Mouse (Mus musculus): ENCODE results near the gene Klhl11. TPM values are rescaled to one million over a fixed set of nuclear protein-coding genes. Genes with fewer than 3 reads are reported as not detected.

The Klhl11 gene
- total and polyA plus RNA-seq, 3 experiments: 11.5 to 34.7 TPM; not detected in 1

- H3K36me3 ChIP-seq (ENCODE audit: control insufficient read depth in 1 of 2, insufficient read depth in 2 of 2, low read length in 2 of 2): peaks cover 0 to 4% of the 10 kb centered on the region in 2 experiments; a peak in 2 of 4 replicates
- TF ChIP-seq ZKSCAN1 (IDR thresholded peaks at IDR 0.05; ENCODE audit: low read depth, low read length) (no peak), USF2 (IDR thresholded peaks at IDR 0.05; ENCODE audit: borderline replicate concordance in 1 of 2, insufficient read depth in 1 of 2, low read depth in 1 of 2, low read length in 2 of 2) (no peak), MAFK (IDR thresholded peaks at IDR 0.05; ENCODE audit: borderline replicate concordance, low read depth, low read length) (no peak), ETS1 (IDR thresholded peaks at IDR 0.05; ENCODE audit: low read depth, low read length) (no peak), GABPA (IDR thresholded peaks at IDR 0.05; ENCODE audit: low read depth, low read length) (no peak), SIN3A (IDR thresholded peaks at IDR 0.05; ENCODE audit: low read length) (no peak), EP300 (IDR thresholded peaks at IDR 0.05; ENCODE audit: low read depth in 1 of 2, low read length in 2 of 2) (no peak), E2F4 (IDR thresholded peaks at IDR 0.05; ENCODE audit: borderline replicate concordance, low read depth, low read length) (no peak), MYC (IDR thresholded peaks at IDR 0.05; ENCODE audit: low read depth, low read length) (no peak), RCOR1 (IDR thresholded peaks at IDR 0.05; ENCODE audit: low read depth, low read length) (no peak), MAX (IDR thresholded peaks at IDR 0.05; ENCODE audit: low read length) (no peak), HCFC1 (IDR thresholded peaks at IDR 0.05; ENCODE audit: low read depth, low read length) (no peak), POLR2AphosphoS2 (IDR thresholded peaks at IDR 0.05; ENCODE audit: low read length) (no peak), POLR2AphosphoS5 (IDR thresholded peaks at IDR 0.05; ENCODE audit: borderline replicate concordance, low read depth, low read length) (no peak), ZMIZ1 (IDR thresholded peaks at IDR 0.05; ENCODE audit: low read depth, low read length) (no peak)
These were observed 45.7 kb downstream of the Klhl11 start for GRCm38 (mm10) chr11:100426820-100427219.

GRCm38 (mm10) chr11:100425851-100426250 is 46.7 kb downstream of the Klhl11 start:
- peaks cover 0 to 4% of the 10 kb centered on the region in 2 experiments; a peak in 2 of 4 replicates for H3K36me3 ChIP-seq (ENCODE audit: control insufficient read depth in 1 of 2, insufficient read depth in 2 of 2, low read length in 2 of 2)
- no peaks in the 10 kb centered on the region for H3K27me3 ChIP-seq (ENCODE audit: control insufficient read depth in 1 of 2, insufficient read depth in 2 of 2, low read length in 2 of 2)
- H3K27ac ChIP-seq (ENCODE audit: control insufficient read depth, low read depth, low read length): peak overlapping the region; percentile 12; the same call in 1 of the 2 replicates
- no peaks in the 10 kb centered on the region for H3K9me3 ChIP-seq (replicated peaks; ENCODE audit: insufficient read depth, low read length)
- H3K4me3 ChIP-seq (ENCODE audit: control insufficient read depth in 1 of 2, insufficient read depth in 1 of 2, low read depth in 2 of 2, low read length in 2 of 2): no peak overlapping the region
- peak; percentile 46; the same call in 1 of the 2 replicates for TF ChIP-seq ETS1 (IDR thresholded peaks at IDR 0.05; ENCODE audit: low read depth, low read length)
- no peak for TF ChIP-seq E2F4 (IDR thresholded peaks at IDR 0.05; ENCODE audit: borderline replicate concordance, low read depth, low read length)
- 0 out of 2 replicates have a peak, but pooled peaks have one; percentile 80 for TF ChIP-seq MAZ (IDR thresholded peaks at IDR 0.05; ENCODE audit: low read depth, low read length)
- TF ChIP-seq JUND (IDR thresholded peaks at IDR 0.05; ENCODE audit: low read depth, low read length): 0 out of 2 replicates have a peak, but pooled peaks have one; percentile 40
- TF ChIP-seq TCF12 (IDR thresholded peaks at IDR 0.05; ENCODE audit: low read depth, low read length): peak; percentile 64
- peak; percentile 70 to 78 for TF ChIP-seq EP300 (IDR thresholded peaks at IDR 0.05; ENCODE audit: low read depth in 1 of 2, low read length in 2 of 2)
- peak; percentile 75; the same call in 1 of the 2 replicates for TF ChIP-seq MYC (IDR thresholded peaks at IDR 0.05; ENCODE audit: low read depth, low read length)
- no peak for TF ChIP-seq BHLHE40 (IDR thresholded peaks at IDR 0.05; ENCODE audit: borderline replicate concordance, low read depth, low read length)
- no peak; the same call in 1 of the 2 replicates for TF ChIP-seq MAX (IDR thresholded peaks at IDR 0.05; ENCODE audit: low read length)
- 0 out of 2 replicates have a peak, but pooled peaks have one; percentile 40 for TF ChIP-seq ELF1 (IDR thresholded peaks at IDR 0.05; ENCODE audit: low read depth, low read length)
- TF ChIP-seq ZKSCAN1 (IDR thresholded peaks at IDR 0.05; ENCODE audit: low read depth, low read length): peak; percentile 15; the same call in 1 of the 2 replicates
- no peak for TF ChIP-seq POLR2AphosphoS5 (IDR thresholded peaks at IDR 0.05; ENCODE audit: borderline replicate concordance, low read depth, low read length)
- peak; percentile 96 for TF ChIP-seq GATA1 (IDR thresholded peaks at IDR 0.05; ENCODE audit: low read depth, low read length)
- TF ChIP-seq NELFE (IDR thresholded peaks at IDR 0.05; ENCODE audit: low read depth, low read length): no peak
- TF ChIP-seq SMC3 (IDR thresholded peaks at IDR 0.05; ENCODE audit: low read depth, low read length): peak; percentile 98
- TF ChIP-seq CTCF (IDR thresholded peaks at IDR 0.05 in 2 of 3, conservative IDR thresholded peaks at IDR 0.05 in 1 of 3; ENCODE audit: control insufficient read depth in 1 of 3, insufficient read depth in 1 of 3, low read depth in 2 of 3, low read length in 3 of 3, poor library complexity in 1 of 3, severe bottlenecking in 1 of 3): peak; percentile 95 to 99 (median 97)
- TF ChIP-seq ZNF384 (IDR thresholded peaks at IDR 0.05; ENCODE audit: low read depth, low read length): peak; percentile 65; the same call in 1 of the 2 replicates
- peak; percentile 71 for TF ChIP-seq SIN3A (IDR thresholded peaks at IDR 0.05; ENCODE audit: low read length)
- peak; percentile 95 for TF ChIP-seq ZC3H11A (IDR thresholded peaks at IDR 0.05; ENCODE audit: low read depth, low read length)
- TF ChIP-seq MXI1 (IDR thresholded peaks at IDR 0.05; ENCODE audit: low read depth, low read length): peak; percentile 65
- TF ChIP-seq RCOR1 (IDR thresholded peaks at IDR 0.05; ENCODE audit: low read depth, low read length): peak; percentile 65; the same call in 1 of the 2 replicates
- TF ChIP-seq HCFC1 (IDR thresholded peaks at IDR 0.05; ENCODE audit: low read depth, low read length): peak; percentile 59; the same call in 1 of the 2 replicates
- peak; percentile 95 for DNase-seq (ENCODE audit: low read depth, low spot score)
- peaks cover 2 to 8% of the 10 kb centered on the region in 2 experiments for H3K4me1 ChIP-seq (ENCODE audit: control insufficient read depth in 1 of 2, insufficient read depth in 2 of 2, low read length in 2 of 2)
- H3K9ac ChIP-seq (ENCODE audit: control insufficient read depth, low read depth, low read length, poor library complexity, severe bottlenecking): peak overlapping the region; percentile 25
- no peaks in the 10 kb centered on the region for H3K79me2 ChIP-seq (ENCODE audit: control insufficient read depth, insufficient read depth, low read length, poor library complexity)

More at GRCm38 (mm10) chr11:100426820-100427219, 45.7 kb downstream of the Klhl11 start:
- H3K4me1 ChIP-seq (ENCODE audit: control insufficient read depth in 1 of 2, insufficient read depth in 2 of 2, low read length in 2 of 2): peaks cover 2 to 8% of the 10 kb centered on the region in 2 experiments
- H3K9me3 ChIP-seq (replicated peaks; ENCODE audit: insufficient read depth, low read length): no peaks in the 10 kb centered on the region
- H3K27ac ChIP-seq (ENCODE audit: control insufficient read depth, low read depth, low read length): no peak overlapping the region
- H3K4me3 ChIP-seq (ENCODE audit: control insufficient read depth in 1 of 2, insufficient read depth in 1 of 2, low read depth in 2 of 2, low read length in 2 of 2): no peak overlapping the region
- DNase-seq (ENCODE audit: low read depth, low spot score): no peak
- no peak overlapping the region for H3K9ac ChIP-seq (ENCODE audit: control insufficient read depth, low read depth, low read length, poor library complexity, severe bottlenecking)
- H3K79me2 ChIP-seq (ENCODE audit: control insufficient read depth, insufficient read depth, low read length, poor library complexity): no peaks in the 10 kb centered on the region
- H3K27me3 ChIP-seq (ENCODE audit: control insufficient read depth in 1 of 2, insufficient read depth in 2 of 2, low read length in 2 of 2): no peaks in the 10 kb centered on the region
